Mouse (Mus musculus) kidney, adult 9 months (tissue): ENCODE results near the gene Prim2.

Source experiments
- DNase-seq: peaks from one replicate; pipeline ENCODE4 v3.0.0; 2022

Gene Prim2

DNA sequence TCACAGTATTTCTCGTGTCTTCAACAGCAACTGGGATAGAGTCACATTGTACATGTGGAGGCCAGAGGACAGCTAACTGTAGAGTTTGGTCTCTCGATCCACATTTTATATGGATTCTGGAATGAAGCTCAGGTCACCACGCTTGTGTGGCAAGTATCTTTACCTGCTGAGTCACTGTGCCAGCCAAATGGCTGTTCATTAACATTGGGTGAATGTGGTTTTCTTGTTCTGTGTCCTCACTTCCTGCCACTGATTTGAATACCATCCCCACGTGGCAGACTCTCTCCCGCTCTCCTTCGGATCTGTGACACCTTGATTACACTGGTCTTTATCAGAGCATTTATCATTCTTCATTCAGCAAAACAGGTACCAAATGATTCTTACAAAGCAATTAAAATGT, 198.5 kb downstream of the Prim2 start:
- no peak for DNase-seq

DNA sequence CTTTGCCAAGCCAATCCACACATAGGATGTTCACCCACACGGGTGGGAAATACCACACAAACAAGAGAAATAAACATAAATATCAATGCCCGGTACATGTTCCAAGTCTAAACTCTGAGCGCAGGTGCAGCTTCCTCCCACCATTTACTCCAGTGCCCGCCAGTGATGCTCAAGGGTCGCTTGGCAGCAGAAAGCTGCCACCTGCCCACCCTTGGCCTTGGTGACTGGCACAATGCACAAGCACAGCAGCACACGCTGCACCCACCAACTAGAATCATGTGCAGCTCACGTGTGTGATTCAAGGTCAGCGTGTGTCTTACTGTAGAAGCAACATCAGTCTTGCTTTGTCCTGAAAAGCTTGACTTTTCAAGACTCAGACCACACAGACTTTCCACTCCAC, 199.4 kb downstream of the Prim2 start:
- no peak for DNase-seq

DNA sequence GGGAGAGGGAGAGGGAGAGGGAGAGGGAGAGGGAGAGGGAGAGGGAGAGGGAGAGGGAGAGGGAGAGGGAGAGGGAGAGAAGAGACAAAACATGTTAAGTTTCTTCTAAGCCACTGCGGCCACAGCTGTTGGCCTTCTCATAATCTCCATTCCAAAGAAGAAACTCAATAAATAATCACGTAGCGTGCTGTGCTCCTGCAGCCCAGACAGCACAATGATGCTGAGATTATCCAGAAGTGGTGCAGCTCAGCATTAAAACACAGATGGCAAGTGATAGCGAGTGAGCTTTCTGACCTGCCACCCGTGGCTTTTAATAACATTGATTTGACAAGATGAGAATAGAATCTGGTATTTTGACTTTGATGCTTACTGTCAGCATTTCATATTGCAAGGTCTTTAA, 205.4 kb downstream of the Prim2 start:
- no peak for DNase-seq

DNA sequence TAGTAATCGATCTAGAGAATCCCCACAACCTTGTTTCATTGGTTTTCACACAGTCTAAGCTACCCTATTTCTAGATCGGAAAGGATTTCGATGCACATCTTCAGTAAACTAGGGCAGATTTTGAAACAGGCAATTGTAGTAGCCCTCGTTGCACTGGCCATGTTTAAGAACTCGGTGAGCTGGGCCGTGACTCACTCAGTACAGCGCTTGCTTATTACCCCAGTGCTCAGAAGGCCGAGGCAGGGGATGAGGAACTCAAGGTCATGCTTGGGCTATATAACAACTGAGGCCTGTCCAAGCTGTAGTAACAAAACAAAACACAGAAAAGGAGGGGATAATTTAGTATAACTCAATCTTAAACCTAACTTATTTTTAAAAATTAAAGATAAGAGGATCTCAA, 208.9 kb downstream of the Prim2 start:
- no peak for DNase-seq

DNA sequence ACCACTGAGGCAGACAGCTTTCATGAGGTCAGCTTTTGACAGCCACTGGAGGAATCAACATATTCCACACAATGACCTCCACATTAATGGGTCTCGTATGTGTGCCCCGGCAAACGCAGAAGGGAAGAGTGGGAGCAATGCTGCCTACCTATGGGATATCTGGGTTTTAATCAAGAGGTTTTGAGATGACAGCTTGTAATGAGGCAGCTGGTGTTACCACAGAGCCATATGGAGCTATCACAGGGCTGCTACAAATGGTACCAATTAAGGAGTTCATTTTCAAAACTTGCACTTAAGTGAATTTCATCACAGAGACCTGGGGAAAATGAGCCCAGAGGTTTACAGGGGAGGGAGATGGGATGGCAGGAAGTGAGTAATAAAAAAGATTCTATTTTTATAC, 209.3 kb downstream of the Prim2 start:
- DNase-seq, result no peak

DNA sequence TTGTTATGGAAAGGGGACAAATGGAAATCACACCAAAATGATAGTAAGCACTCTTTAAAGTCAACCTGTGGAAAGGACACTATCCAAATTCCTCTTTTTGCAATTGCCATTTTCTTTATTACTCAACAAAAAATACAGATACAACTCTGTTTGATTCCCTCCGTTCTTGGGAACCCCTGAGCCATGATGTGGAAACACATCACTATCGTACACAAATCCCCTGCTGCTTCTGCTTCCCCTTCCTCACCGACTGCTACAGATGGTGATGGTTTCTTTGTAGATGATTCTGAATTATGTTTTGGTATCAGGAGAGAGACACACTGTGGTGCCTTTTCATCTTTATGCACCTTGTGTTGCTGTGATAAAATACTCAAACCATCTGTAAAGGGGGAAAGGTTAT, 210.6 kb downstream of the Prim2 start:
- DNase-seq, result no peak

DNA sequence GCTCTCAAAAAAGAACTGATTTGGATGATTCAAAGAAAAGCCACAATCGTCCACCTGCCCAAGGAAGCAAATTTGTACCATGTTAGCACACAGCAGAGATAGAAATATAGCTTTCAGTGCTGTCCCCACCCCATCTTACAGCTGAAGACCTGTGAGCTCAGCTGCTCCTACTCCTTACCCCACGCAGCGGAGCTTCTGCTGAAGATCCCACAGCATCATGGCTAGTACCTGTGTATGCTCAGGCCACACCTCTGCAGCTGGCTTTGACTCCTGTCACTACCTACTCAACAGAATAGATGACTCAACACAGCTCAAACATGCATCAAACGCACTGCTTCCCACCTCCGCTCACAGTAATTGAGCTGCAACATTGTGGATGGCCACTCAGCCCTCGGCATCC, 215.3 kb downstream of the Prim2 start:
- no peak for DNase-seq

DNA sequence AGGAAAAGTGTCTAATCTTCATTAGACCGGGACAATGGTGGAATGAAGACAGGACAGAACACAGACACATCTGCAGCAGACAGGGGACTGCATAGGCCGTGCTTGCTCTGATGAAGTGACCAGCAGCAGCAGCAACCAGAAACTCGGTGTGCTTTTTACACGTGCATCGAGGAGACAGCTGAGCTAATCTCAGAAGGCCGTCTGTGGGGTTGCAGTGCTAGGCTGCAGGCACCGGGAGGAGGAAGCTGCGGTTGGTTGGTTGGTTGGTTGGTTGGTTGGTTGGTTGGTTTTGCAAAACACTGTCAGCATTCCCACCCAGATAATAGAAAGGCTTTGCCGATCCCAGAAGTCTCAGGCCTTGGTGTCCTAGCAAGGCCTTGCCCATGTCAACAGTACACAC, 216.3 kb downstream of the Prim2 start:
- no peak for DNase-seq

DNA sequence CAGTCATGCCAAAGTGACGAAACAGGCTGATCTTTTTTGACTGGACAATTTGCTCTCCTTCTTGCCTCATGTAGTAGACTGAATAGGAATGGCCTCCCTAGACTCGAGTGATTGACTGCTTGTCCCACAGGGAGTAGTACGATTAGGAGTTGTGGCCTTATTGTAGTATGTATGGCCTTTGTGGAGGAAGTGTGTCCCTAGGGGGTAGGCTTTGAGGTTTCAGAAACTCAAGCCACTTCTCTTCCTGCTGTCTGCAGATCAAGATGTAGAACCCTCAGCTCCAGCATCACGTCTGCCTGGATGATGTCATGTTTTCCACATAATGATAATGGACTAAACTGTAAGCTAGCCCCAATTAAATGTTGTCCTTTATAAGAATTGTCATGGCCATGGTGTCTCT, 222.4 kb downstream of the Prim2 start:
- DNase-seq, result no peak

DNA sequence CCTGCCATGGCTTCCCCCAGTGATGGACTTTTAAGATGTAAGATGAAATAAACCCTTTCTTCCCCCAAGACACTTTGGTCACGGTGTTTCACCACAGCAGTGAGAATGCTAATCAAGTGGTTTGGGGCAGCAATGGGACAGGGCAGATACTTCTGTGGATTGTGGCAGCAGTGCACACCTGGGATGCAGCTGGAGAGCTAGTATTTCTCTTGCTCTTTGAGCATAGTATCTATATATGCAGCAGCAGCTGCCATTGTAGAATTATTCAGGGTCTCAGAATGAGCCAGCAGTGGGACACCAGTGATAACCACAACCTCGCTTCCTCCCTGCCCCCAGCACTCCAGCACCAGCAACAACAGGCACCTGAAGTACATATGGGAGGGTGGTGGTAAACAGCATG, 233.4 kb downstream of the Prim2 start:
- no peak for DNase-seq
